Mouse (Mus musculus) neural tube, embryonic 13.5 days (tissue): ENCODE measurements around the gene Msrb3. TPM values are rescaled to one million over a fixed set of nuclear protein-coding genes. Genes with fewer than 3 reads are reported as not detected.
"Not testable (repeated sequence)": the region's sequence is repeated elsewhere in the genome, so short reads cannot be mapped to it uniquely, and the experiment has no call there.

Experiments
- ATAC-seq: fragments of 200-750 bp; cut with Nextera tagmentation; 2 replicates; pipeline ENCODE4 v1.8.0; 2017; ENCODE audit warnings: low read depth, mild to moderate bottlenecking, moderate TSS enrichment, moderate library complexity
- H3K27ac ChIP-seq: fragments of 300-500 bp; sonication (generic); replicated peaks from 2 replicates; pipeline ENCODE4 v1.5.1; 2015; ENCODE audit warnings: moderate library complexity, mild to moderate bottlenecking, inconsistent platforms
- H3K27me3 ChIP-seq: fragments of 300-500 bp; sonication (generic); 2 replicates; pipeline ENCODE4 v1.6.1; 2015; ENCODE audit warnings: mild to moderate bottlenecking, inconsistent platforms
- H3K36me3 ChIP-seq: fragments of 300-500 bp; sonication (generic); 2 replicates; pipeline ENCODE4 v1.6.1; 2015; ENCODE audit warnings: mild to moderate bottlenecking, inconsistent platforms
- H3K4me1 ChIP-seq: fragments of 300-500 bp; sonication (generic); replicated peaks from 2 replicates; pipeline ENCODE4 v1.6.1; 2015; ENCODE audit warnings: inconsistent platforms
- H3K4me2 ChIP-seq: fragments of 300-500 bp; sonication (generic); 2 replicates; pipeline ENCODE4 v1.6.1; 2015; ENCODE audit warnings: inconsistent platforms, mild to moderate bottlenecking, moderate library complexity
- H3K4me3 ChIP-seq: fragments of 300-500 bp; sonication (generic); 2 replicates; pipeline ENCODE4 v1.5.1; 2015; ENCODE audit warnings: mild to moderate bottlenecking, inconsistent platforms
- H3K9ac ChIP-seq: fragments of 300-500 bp; sonication (generic); 2 replicates; pipeline ENCODE4 v1.6.1; 2015; ENCODE audit warnings: moderate library complexity, mild to moderate bottlenecking, inconsistent platforms
- H3K9me3 ChIP-seq: fragments of 300-500 bp; sonication (generic); 2 replicates; pipeline ENCODE4 v1.6.1; 2016; ENCODE audit warnings: inconsistent platforms
- WGBS: fragments of 180-500 bp; shearing (Covaris S2); methylation state at CpG from one replicate; pipeline ENCODE4 v1.1.7; 2015; 5-methylcytosine and 5-hydroxymethylcytosine counted together
- polyA plus RNA-seq: library from polyadenylated mRNA; unstranded; fragments of >200 nt; fragmentation: Nextera tagmentation; extraction: Ambion mirVana; gene quantifications from 2 replicates; pipeline ENCODE4 v1.2.1, GENCODE M21; 2015

Msrb3 gene
- polyA plus RNA-seq, 1 experiment from 2014 or later = 1.0 TPM

DNA sequence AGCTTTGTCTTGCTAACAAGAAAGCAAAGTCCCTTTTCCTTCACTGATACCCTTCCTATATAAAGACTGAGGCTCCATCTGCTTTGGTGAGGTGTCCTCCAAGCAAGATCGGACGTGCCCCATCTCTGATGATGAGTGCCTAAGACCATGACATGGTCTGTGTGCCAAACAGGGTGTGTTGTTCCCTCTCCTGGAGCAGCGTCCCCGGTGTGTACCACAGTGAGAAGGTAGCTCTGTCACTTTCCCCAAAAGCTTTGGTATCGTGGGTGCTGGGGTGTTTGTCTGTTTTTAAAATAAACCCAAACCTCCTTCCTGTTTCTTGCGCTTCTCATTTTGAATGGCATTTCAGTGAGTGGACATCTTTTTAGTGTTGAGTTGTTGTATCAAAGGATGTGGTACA, 139.0 kb downstream of the Msrb3 start:
- no peak overlapping the region for H3K4me3 ChIP-seq
- no peaks in the 10 kb centered on the region for H3K27me3 ChIP-seq
- 0 out of 2 replicates have a peak, but pooled peaks cover 4% of the 10 kb centered on the region for H3K9me3 ChIP-seq
- H3K36me3 ChIP-seq = no peaks in the 10 kb centered on the region
- no peak for ATAC-seq
- no peak overlapping the region for H3K4me2 ChIP-seq
- H3K4me1 ChIP-seq = peaks cover 18% of the 10 kb centered on the region
- 93% methylated on average over 6 of the region's 6 CpGs for WGBS
- no peak overlapping the region for H3K27ac ChIP-seq
- no peak overlapping the region for H3K9ac ChIP-seq

DNA sequence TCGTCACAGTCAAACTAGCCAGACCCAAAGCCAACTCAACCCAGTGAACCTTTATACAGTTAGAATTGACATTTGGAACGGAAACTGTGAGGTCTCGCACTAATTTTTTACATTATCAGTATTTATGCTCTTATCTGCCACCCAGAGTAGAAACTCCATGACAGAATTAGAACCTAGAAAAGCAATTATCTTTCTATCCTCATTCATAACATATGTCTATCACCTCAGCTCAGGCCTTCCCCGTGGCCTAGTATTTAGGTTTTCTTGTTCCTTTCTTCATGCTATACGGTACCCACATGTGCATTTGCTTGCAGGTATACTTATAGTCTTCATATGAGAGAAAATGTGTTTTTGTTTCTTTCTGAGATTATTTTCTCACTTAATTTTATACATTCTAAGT, 146.4 kb downstream of the Msrb3 start:
- Histone ChIP-seq H3K4me2 (no peak overlapping the region), H3K9me3 (no peaks in the 10 kb centered on the region), H3K4me1 (no peaks in the 10 kb centered on the region), H3K36me3 (no peaks in the 10 kb centered on the region), H3K9ac (no peak overlapping the region), H3K4me3 (no peak overlapping the region), H3K27me3 (peaks cover 1% of the 10 kb centered on the region; the same call in 1 of the 2 replicates), H3K27ac (no peak overlapping the region)
- no peak for ATAC-seq
- WGBS = 95% methylated on average over 5 of the region's 5 CpGs

- Histone ChIP-seq H3K9me3 (no peaks in the 10 kb centered on the region), H3K4me2 (no peak overlapping the region), H3K36me3 (no peaks in the 10 kb centered on the region), H3K27me3 (peaks cover 7% of the 10 kb centered on the region), H3K9ac (no peak overlapping the region), H3K27ac (no peak overlapping the region), H3K4me1 (no peaks in the 10 kb centered on the region), H3K4me3 (no peak overlapping the region)
- ATAC-seq = no peak
- 72% methylated on average over 11 of the region's 11 CpGs for WGBS
Observed at GRCm38 (mm10) chr10:120751821-120752261, 147.1 kb downstream of the Msrb3 start.

GRCm38 (mm10) chr10:120751295-120751722, 147.6 kb downstream of the Msrb3 start:
- no peak overlapping the region for H3K4me3 ChIP-seq
- no peaks in the 10 kb centered on the region for H3K9me3 ChIP-seq
- no peak overlapping the region for H3K4me2 ChIP-seq
- no peaks in the 10 kb centered on the region for H3K36me3 ChIP-seq
- 74% methylated on average over 11 of the region's 11 CpGs for WGBS
- no peaks in the 10 kb centered on the region for H3K4me1 ChIP-seq
- H3K27ac ChIP-seq = no peak overlapping the region
- ATAC-seq = no peak; the same call in 1 of the 2 replicates
- H3K9ac ChIP-seq = no peak overlapping the region
- peaks cover 10% of the 10 kb centered on the region for H3K27me3 ChIP-seq

DNA sequence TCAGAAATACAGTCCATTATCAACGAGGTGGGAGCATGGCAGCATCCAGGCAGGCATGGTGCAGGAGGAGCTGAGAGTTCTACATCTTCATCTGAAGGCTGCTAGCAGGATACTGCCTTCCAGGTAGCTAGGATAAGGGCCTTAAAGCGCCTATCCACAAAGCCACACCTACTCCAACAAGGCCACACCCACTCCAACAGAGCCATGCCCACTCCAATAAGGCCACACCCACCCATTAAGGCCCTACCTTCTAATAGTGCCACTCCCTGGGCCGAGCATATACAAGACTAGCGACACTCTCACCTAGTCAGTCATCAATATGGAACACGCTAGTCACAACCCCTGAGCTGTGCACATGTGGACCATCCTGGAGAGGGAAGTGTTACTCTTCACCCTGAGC, 149.3 kb downstream of the Msrb3 start:
- H3K27me3 ChIP-seq = peaks cover 19% of the 10 kb centered on the region
- not testable (repeated sequence) for H3K9ac ChIP-seq, H3K4me3 ChIP-seq, H3K4me2 ChIP-seq, ATAC-seq, H3K27ac ChIP-seq, H3K36me3 ChIP-seq, H3K9me3 ChIP-seq
- peaks cover 11% of the 10 kb centered on the region for H3K4me1 ChIP-seq
- 92% methylated on average over 5 of the region's 5 CpGs for WGBS

- H3K9ac ChIP-seq = no peak overlapping the region
- WGBS = 84% methylated on average over 6 of the region's 6 CpGs
- H3K4me1 ChIP-seq = peaks cover 16% of the 10 kb centered on the region
- ATAC-seq = no peak
- peaks cover 22% of the 10 kb centered on the region for H3K27me3 ChIP-seq
- H3K9me3 ChIP-seq = no peaks in the 10 kb centered on the region
- H3K36me3 ChIP-seq = no peaks in the 10 kb centered on the region
- no peak overlapping the region for H3K4me3 ChIP-seq
- no peak overlapping the region for H3K4me2 ChIP-seq
- no peak overlapping the region for H3K27ac ChIP-seq
Observed at GRCm38 (mm10) chr10:120748156-120748555, 150.7 kb downstream of the Msrb3 start.

- Histone ChIP-seq H3K9ac (peak overlapping the region; percentile 70), H3K36me3 (no peaks in the 10 kb centered on the region), H3K9me3 (no peaks in the 10 kb centered on the region), H3K4me2 (peak overlapping the region; percentile 77), H3K4me3 (peak overlapping the region; percentile 37), H3K27me3 (peaks cover 28% of the 10 kb centered on the region), H3K27ac (peak overlapping the region; percentile 43; the same call in 1 of the 2 replicates), H3K4me1 (peaks cover 19% of the 10 kb centered on the region)
- ATAC-seq = peak; percentile 86
- WGBS = 5% methylated on average over 18 of the region's 18 CpGs
Observed at GRCm38 (mm10) chr10:120745138-120745856, 153.6 kb downstream of the Msrb3 start.

GRCm38 (mm10) chr10:120744441-120745137, 154.3 kb downstream of the Msrb3 start:
- Histone ChIP-seq H3K4me1 (peaks cover 19% of the 10 kb centered on the region), H3K9me3 (no peaks in the 10 kb centered on the region), H3K4me3 (peak overlapping the region; percentile 37), H3K9ac (peak overlapping the region; percentile 70), H3K4me2 (peak overlapping the region; percentile 77), H3K27me3 (peaks cover 28% of the 10 kb centered on the region), H3K36me3 (no peaks in the 10 kb centered on the region), H3K27ac (peak overlapping the region; percentile 43; the same call in 1 of the 2 replicates)
- 1% methylated on average over 15 of the region's 15 CpGs for WGBS
- ATAC-seq = peak; percentile 55; the same call in 1 of the 2 replicates

GRCm38 (mm10) chr10:120736508-120737069, 162.3 kb downstream of the Msrb3 start:
- peaks cover 17% of the 10 kb centered on the region for H3K4me1 ChIP-seq
- H3K4me3 ChIP-seq = peak overlapping the region; percentile 27; the same call in 1 of the 2 replicates
- no peaks in the 10 kb centered on the region for H3K9me3 ChIP-seq
- no peak overlapping the region for H3K9ac ChIP-seq
- no peak overlapping the region for H3K27ac ChIP-seq
- no peaks in the 10 kb centered on the region for H3K36me3 ChIP-seq
- H3K4me2 ChIP-seq = peak overlapping the region; percentile 55
- 19% methylated on average over 14 of the region's 14 CpGs for WGBS
- peaks cover 11% of the 10 kb centered on the region for H3K27me3 ChIP-seq
- no peak for ATAC-seq

- H3K27me3 ChIP-seq = peaks cover 11% of the 10 kb centered on the region
- H3K9ac ChIP-seq = peak overlapping the region; percentile 58
- H3K4me2 ChIP-seq = peak overlapping the region; percentile 55
- peak overlapping the region; percentile 27 for H3K4me3 ChIP-seq
- H3K27ac ChIP-seq = no peak overlapping the region
- H3K36me3 ChIP-seq = no peaks in the 10 kb centered on the region
- WGBS = 5% methylated on average over 25 of the region's 25 CpGs
- H3K4me1 ChIP-seq = peaks cover 17% of the 10 kb centered on the region
- H3K9me3 ChIP-seq = no peaks in the 10 kb centered on the region
- ATAC-seq = no peak
Observed at GRCm38 (mm10) chr10:120735722-120736507, 163.0 kb downstream of the Msrb3 start.

DNA sequence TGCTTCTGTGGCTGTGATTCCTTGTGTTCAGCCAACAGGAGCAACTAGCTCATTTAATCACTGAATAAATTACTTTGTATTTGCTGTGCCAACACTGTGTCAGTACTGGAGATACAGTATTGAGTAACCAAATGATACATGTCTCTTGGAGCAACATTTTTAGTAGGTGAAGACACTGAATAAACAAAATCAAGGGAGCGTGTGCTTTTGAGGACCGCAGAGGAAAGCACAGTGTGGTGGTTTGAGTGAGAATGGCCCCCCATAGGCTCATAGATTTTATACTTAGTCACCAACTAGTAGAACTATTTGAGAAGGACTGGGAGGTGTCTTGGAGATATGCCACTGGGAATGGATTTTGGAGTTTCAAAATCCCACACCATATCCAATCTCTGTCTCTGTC, 164.5 kb downstream of the Msrb3 start:
- H3K4me1 ChIP-seq = peaks cover 17% of the 10 kb centered on the region
- no peak for ATAC-seq
- H3K27ac ChIP-seq = no peak overlapping the region
- H3K9ac ChIP-seq = no peak overlapping the region
- H3K9me3 ChIP-seq = no peaks in the 10 kb centered on the region
- peaks cover 11% of the 10 kb centered on the region for H3K27me3 ChIP-seq
- H3K4me3 ChIP-seq = no peak overlapping the region
- no peak overlapping the region for H3K4me2 ChIP-seq
- 92% methylated on average over 2 of the region's 2 CpGs for WGBS
- no peaks in the 10 kb centered on the region for H3K36me3 ChIP-seq
